Mouse (Mus musculus): ENCODE data around the gene Pakap. TPM values are rescaled to one million over a fixed set of nuclear protein-coding genes. Genes with fewer than 3 reads are reported as not detected.

Gene Pakap
- polyA plus RNA-seq, 1 experiment from 2014 or later = 18.7 TPM

DNA sequence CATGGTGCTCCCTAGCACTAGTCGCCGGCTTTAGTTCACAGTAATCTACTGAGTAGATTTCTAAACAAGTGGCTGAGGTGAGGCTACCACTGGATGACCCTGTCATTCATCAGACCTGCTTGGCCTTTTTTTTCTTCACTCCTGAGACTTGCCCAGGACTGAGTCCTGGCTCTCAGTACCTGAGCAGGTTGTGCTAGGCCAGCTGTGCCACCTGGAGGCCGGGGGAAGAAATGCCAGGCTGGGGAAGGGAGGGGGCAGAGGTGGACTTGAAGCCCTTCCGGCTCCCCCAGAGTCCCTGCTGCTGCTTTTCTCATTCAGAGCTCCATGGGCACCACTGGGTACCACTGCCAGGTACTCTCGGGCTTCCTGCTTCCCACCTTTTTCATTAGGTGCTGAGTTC is 220.7 kb downstream of the Pakap start:
- Histone ChIP-seq H3K4me1 (ENCODE audit: control insufficient read depth, insufficient read depth, low read length) (no peaks in the 10 kb centered on the region), H3K9ac (ENCODE audit: low read depth, low read length) (no peak overlapping the region), H3K4me3 (ENCODE audit: low read length) (no peak overlapping the region), H3K27me3 (ENCODE audit: control insufficient read depth, insufficient read depth, low read length) (peaks cover 4% of the 10 kb centered on the region), H3K36me3 (ENCODE audit: control insufficient read depth, insufficient read depth, low read length) (no peaks in the 10 kb centered on the region), H3K9me3 (ENCODE audit: control insufficient read depth, low read length) (no peaks in the 10 kb centered on the region), H3K4me2 (replicated peaks; ENCODE audit: low read depth, low read length) (no peak overlapping the region), H3K27ac (ENCODE audit: low read depth, low read length) (no peak overlapping the region)
- WGBS = 70% methylated on average over 5 of the region's 5 CpGs
- no peak for ATAC-seq (ENCODE audit: low FRiP score, low TSS enrichment)

DNA sequence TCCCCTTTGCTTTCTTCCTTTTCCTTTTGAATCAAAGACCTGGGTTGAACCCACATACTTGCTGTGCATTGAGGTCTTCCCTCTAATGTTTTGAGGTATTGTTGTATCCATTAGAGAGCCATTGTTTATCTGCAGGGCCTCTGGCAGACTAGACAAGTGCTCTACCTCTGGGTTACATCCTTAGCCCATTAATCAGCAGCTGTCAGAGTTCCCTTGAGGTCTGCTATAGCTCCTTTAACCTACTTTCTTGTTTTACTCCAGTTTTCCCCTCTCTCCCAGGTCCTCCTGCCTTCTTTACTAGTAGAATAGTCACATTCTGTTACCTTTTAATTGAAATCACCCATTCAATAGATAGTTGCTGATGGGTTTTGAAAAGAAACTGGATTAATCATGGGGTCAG is 221.1 kb downstream of the Pakap start:
- H3K4me2 ChIP-seq (replicated peaks; ENCODE audit: low read depth, low read length) = no peak overlapping the region
- no peak for ATAC-seq (ENCODE audit: low FRiP score, low TSS enrichment)
- H3K9ac ChIP-seq (ENCODE audit: low read depth, low read length) = no peak overlapping the region
- no peak overlapping the region for H3K27ac ChIP-seq (ENCODE audit: low read depth, low read length)
- 0 out of 2 replicates have a peak, but pooled peaks cover 2% of the 10 kb centered on the region for H3K4me1 ChIP-seq (ENCODE audit: control insufficient read depth, insufficient read depth, low read length)
- H3K4me3 ChIP-seq (ENCODE audit: low read length) = no peak overlapping the region
- no peaks in the 10 kb centered on the region for H3K9me3 ChIP-seq (ENCODE audit: control insufficient read depth, low read length)
- H3K27me3 ChIP-seq (ENCODE audit: control insufficient read depth, insufficient read depth, low read length) = no peaks in the 10 kb centered on the region
- no peaks in the 10 kb centered on the region for H3K36me3 ChIP-seq (ENCODE audit: control insufficient read depth, insufficient read depth, low read length)

DNA sequence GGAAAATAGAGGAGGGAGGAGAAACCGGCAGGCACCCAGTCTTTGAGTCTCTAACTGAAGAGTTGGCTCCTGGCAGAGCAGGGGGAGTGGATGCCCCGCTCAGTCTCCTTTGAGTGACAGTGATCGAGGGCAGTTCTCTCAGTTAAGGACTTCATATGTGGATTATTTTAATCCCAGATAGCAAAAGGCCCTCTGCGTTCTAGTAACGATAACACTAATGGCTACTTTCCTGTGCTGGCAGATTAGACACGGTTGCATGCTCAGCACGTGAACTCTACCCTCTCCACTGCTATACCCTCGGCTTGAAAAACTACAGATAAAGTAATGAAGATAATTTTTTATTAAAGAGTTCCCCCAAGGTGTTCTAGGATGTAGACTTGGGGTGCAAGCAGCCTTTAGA is 226.0 kb downstream of the Pakap start:
- H3K27ac ChIP-seq (ENCODE audit: low read depth, low read length) = no peak overlapping the region
- WGBS = 57% methylated on average over 8 of the region's 8 CpGs
- H3K4me2 ChIP-seq (replicated peaks; ENCODE audit: low read depth, low read length) = no peak overlapping the region
- ATAC-seq (ENCODE audit: low FRiP score, low TSS enrichment) = no peak
- H3K27me3 ChIP-seq (ENCODE audit: control insufficient read depth, insufficient read depth, low read length) = no peaks in the 10 kb centered on the region
- peaks cover 7% of the 10 kb centered on the region; the same call in 1 of the 2 replicates for H3K4me1 ChIP-seq (ENCODE audit: control insufficient read depth, insufficient read depth, low read length)
- H3K9me3 ChIP-seq (ENCODE audit: control insufficient read depth, low read length) = no peaks in the 10 kb centered on the region
- no peak overlapping the region for H3K9ac ChIP-seq (ENCODE audit: low read depth, low read length)
- H3K36me3 ChIP-seq (ENCODE audit: control insufficient read depth, insufficient read depth, low read length) = no peaks in the 10 kb centered on the region
- no peak overlapping the region for H3K4me3 ChIP-seq (ENCODE audit: low read length)

DNA sequence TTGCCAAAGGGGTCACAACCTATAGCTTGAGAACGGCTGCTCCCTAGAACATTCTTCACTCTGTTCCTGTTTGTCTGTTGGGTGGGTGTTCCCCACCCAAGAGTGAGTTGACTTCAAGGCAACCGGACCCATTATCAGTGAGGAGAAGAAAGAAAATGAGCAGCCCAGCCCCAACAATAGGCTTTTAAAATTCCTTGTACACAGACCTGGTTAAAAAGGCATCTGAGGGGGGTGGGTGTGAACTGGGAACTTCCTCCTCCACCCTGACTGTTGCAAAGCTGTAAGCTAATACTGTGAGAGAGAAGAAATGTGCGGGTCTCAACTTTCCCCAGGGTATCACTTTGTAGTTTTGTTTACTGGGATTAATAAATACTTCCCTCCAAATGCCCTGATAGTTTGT is 226.6 kb downstream of the Pakap start:
- 12% methylated on average over 3 of the region's 3 CpGs for WGBS

DNA sequence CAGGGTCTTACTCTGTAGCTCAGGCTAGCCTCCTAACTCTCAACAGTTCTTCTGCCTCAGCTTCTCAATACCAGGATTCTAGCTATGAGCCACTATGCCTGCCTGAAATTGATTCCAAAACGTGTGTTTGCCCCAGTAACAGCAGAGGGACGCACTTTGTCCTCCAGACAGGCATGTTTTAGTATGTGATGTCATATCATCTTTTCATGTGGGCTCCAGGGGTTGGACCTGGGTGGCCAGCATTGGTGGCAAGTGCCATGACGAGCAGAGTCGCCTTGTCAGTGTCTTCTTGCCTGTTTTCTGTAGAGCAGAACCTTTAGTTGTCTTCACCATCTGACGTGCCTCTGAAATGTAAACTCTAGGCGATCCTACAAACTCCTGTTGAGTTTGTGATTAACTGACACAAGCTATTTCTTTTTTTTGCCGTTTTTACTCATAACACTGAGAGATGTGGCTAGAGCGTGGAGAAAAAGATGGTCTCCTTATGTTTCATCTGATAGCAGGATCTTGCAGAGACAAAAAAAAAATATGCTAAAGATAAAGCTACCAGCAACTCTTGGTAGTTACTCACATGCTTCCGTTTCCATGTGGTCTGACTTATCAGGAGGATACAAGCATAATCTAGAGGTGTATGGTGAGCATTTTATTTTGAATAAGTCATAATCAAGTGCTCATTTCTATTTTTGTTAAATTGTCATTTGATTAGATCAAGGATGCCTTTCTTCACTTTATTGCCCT is 229.7 kb downstream of the Pakap start:
- no peaks in the 10 kb centered on the region for H3K36me3 ChIP-seq (ENCODE audit: control insufficient read depth, insufficient read depth, low read length)

More for the DNA sequence above, 226.6 kb downstream of the Pakap start:
- H3K4me3 ChIP-seq (ENCODE audit: low read length) = no peak overlapping the region
- ATAC-seq (ENCODE audit: low FRiP score, low TSS enrichment) = no peak
- H3K27me3 ChIP-seq (ENCODE audit: control insufficient read depth, insufficient read depth, low read length) = no peaks in the 10 kb centered on the region
- H3K9ac ChIP-seq (ENCODE audit: low read depth, low read length) = no peak overlapping the region
- no peaks in the 10 kb centered on the region for H3K36me3 ChIP-seq (ENCODE audit: control insufficient read depth, insufficient read depth, low read length)
- peaks cover 7% of the 10 kb centered on the region; the same call in 1 of the 2 replicates for H3K4me1 ChIP-seq (ENCODE audit: control insufficient read depth, insufficient read depth, low read length)
- no peak overlapping the region for H3K4me2 ChIP-seq (replicated peaks; ENCODE audit: low read depth, low read length)
- no peaks in the 10 kb centered on the region for H3K9me3 ChIP-seq (ENCODE audit: control insufficient read depth, low read length)
- H3K27ac ChIP-seq (ENCODE audit: low read depth, low read length) = no peak overlapping the region

DNA sequence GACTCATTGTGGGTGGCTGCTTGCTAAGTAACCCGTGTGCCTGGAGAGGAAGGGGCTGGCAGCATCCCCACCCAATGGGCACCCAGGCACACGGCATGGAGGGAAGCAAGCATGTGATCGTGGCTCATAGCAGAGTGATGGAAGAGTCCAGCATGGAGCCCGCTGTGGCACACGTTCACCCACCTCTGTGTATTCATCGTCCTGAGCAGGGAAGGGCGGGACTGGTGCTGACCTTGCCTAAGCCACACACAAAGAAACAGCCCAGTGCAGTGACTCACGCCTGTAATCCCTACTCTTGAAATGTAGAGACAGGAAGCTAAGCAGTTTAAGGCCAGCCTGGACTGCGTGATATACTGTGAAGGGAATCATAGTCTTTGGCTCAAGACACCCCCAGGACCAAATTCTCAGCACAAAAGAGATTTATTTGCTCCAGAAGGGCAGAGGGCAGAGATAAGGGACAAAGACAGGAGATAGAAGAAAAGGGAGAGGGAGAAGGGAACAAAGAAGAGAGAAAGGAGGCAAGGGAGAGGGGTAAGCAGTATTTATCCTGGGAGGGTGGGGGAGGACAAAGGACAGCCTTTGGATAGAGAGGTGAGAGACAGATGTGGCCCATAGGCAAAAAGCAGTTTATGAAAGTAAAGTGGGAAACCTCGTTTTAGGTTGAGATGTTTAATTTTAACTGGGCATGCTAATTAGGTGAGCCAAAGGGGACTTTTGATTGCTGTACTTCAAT is 230.5 kb downstream of the Pakap start:
- H3K4me2 ChIP-seq (replicated peaks; ENCODE audit: low read depth, low read length) = no peak overlapping the region
- H3K4me1 ChIP-seq (ENCODE audit: control insufficient read depth, insufficient read depth, low read length) = peaks cover 7% of the 10 kb centered on the region; the same call in 1 of the 2 replicates
- H3K27ac ChIP-seq (ENCODE audit: low read depth, low read length) = no peak overlapping the region
- no peak overlapping the region for H3K9ac ChIP-seq (ENCODE audit: low read depth, low read length)
- no peaks in the 10 kb centered on the region for H3K36me3 ChIP-seq (ENCODE audit: control insufficient read depth, insufficient read depth, low read length)
- H3K27me3 ChIP-seq (ENCODE audit: control insufficient read depth, insufficient read depth, low read length) = no peaks in the 10 kb centered on the region
- ATAC-seq (ENCODE audit: low FRiP score, low TSS enrichment) = peak; percentile 52; the same call in 1 of the 2 replicates
- 60% methylated on average over 10 of the region's 10 CpGs for WGBS
- H3K4me3 ChIP-seq (ENCODE audit: low read length) = no peak overlapping the region
- H3K9me3 ChIP-seq (ENCODE audit: control insufficient read depth, low read length) = no peaks in the 10 kb centered on the region

More for the DNA sequence above, 229.7 kb downstream of the Pakap start:
- no peak overlapping the region for H3K4me3 ChIP-seq (ENCODE audit: low read length)
- H3K27me3 ChIP-seq (ENCODE audit: control insufficient read depth, insufficient read depth, low read length) = no peaks in the 10 kb centered on the region
- no peak overlapping the region for H3K4me2 ChIP-seq (replicated peaks; ENCODE audit: low read depth, low read length)
- no peak overlapping the region for H3K27ac ChIP-seq (ENCODE audit: low read depth, low read length)
- no peaks in the 10 kb centered on the region for H3K9me3 ChIP-seq (ENCODE audit: control insufficient read depth, low read length)
- H3K4me1 ChIP-seq (ENCODE audit: control insufficient read depth, insufficient read depth, low read length) = peaks cover 7% of the 10 kb centered on the region; the same call in 1 of the 2 replicates
- ATAC-seq (ENCODE audit: low FRiP score, low TSS enrichment) = no peak
- H3K9ac ChIP-seq (ENCODE audit: low read depth, low read length) = no peak overlapping the region
- 81% methylated on average over 9 of the region's 9 CpGs for WGBS

DNA sequence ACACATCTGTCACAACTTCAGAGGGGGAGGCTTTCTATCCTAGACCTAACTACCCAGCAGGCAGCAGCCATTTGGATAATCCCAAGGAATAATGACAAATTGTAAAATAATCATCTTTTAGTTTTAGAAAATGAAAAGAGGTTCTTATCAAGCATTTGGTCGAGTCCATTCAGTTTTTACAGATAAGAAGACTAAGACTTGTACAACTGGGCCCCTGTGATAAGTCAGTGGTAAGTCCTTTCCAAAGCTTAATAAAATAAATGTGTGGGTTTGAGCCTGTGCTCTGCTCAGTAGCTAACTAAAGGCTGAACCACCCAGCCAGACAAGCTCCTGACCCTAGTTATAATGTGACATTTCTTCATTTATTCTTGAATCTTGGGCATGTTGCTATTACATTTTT is 231.3 kb downstream of the Pakap start:
- no peak overlapping the region for H3K9ac ChIP-seq (ENCODE audit: low read depth, low read length)
- ATAC-seq (ENCODE audit: low FRiP score, low TSS enrichment) = no peak
- H3K9me3 ChIP-seq (ENCODE audit: control insufficient read depth, low read length) = no peaks in the 10 kb centered on the region
- H3K27ac ChIP-seq (ENCODE audit: low read depth, low read length) = no peak overlapping the region
- peaks cover 4% of the 10 kb centered on the region; the same call in 1 of the 2 replicates for H3K4me1 ChIP-seq (ENCODE audit: control insufficient read depth, insufficient read depth, low read length)
- H3K27me3 ChIP-seq (ENCODE audit: control insufficient read depth, insufficient read depth, low read length) = no peaks in the 10 kb centered on the region
- 66% methylated on average over 1 of the region's 1 CpGs for WGBS
- H3K4me3 ChIP-seq (ENCODE audit: low read length) = no peak overlapping the region
- H3K4me2 ChIP-seq (replicated peaks; ENCODE audit: low read depth, low read length) = no peak overlapping the region
- H3K36me3 ChIP-seq (ENCODE audit: control insufficient read depth, insufficient read depth, low read length) = no peaks in the 10 kb centered on the region

DNA sequence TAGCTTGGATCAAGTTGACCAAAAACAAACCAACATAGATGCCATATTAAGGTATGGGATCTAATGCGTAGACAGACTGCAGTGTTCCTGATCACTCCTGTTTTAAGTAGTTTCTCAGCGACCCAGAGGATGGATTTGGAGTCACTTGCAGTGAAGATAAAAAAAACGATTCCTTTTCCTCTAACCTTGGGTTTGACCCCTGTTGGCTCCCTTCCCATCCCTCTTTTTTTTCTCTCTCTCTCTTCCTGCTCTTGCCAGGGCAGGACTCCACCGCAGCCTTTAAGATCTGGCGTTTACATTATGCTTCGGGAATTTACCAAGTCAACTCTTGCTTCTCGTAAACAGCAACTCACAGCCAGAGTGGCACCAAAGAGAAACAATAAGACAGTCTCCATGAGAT is 233.3 kb downstream of the Pakap start:
- Histone ChIP-seq H3K4me2 (replicated peaks; ENCODE audit: low read depth, low read length) (no peak overlapping the region), H3K36me3 (ENCODE audit: control insufficient read depth, insufficient read depth, low read length) (no peaks in the 10 kb centered on the region), H3K4me3 (ENCODE audit: low read length) (no peak overlapping the region), H3K4me1 (ENCODE audit: control insufficient read depth, insufficient read depth, low read length) (no peaks in the 10 kb centered on the region), H3K27me3 (ENCODE audit: control insufficient read depth, insufficient read depth, low read length) (no peaks in the 10 kb centered on the region), H3K9me3 (ENCODE audit: control insufficient read depth, low read length) (no peaks in the 10 kb centered on the region), H3K9ac (ENCODE audit: low read depth, low read length) (no peak overlapping the region), H3K27ac (ENCODE audit: low read depth, low read length) (no peak overlapping the region)
- 74% methylated on average over 7 of the region's 7 CpGs for WGBS
- no peak for ATAC-seq (ENCODE audit: low FRiP score, low TSS enrichment)

DNA sequence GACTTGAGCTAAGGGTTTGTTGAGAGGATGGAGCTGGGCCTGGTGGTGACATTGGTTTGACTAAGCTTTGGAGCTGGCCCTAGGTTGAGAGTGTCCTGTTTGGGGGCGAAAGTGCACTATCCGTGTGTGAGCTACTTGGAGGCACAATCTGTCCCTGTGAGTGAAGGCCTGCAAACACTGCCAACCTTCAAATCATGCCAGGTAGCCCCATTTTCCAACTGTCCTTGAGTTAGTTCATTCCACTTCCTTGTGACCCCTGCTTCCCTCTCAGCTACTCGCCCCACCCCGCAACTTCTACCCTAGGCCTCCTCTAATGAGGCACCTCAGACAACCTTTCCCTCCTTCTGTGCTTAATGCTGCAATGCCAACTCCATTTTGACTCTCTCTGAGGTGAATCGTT is 234.0 kb downstream of the Pakap start:
- Histone ChIP-seq H3K4me3 (ENCODE audit: low read length) (no peak overlapping the region), H3K27ac (ENCODE audit: low read depth, low read length) (no peak overlapping the region), H3K9ac (ENCODE audit: low read depth, low read length) (no peak overlapping the region), H3K36me3 (ENCODE audit: control insufficient read depth, insufficient read depth, low read length) (no peaks in the 10 kb centered on the region), H3K27me3 (ENCODE audit: control insufficient read depth, insufficient read depth, low read length) (no peaks in the 10 kb centered on the region), H3K4me2 (replicated peaks; ENCODE audit: low read depth, low read length) (no peak overlapping the region), H3K9me3 (ENCODE audit: control insufficient read depth, low read length) (no peaks in the 10 kb centered on the region), H3K4me1 (ENCODE audit: control insufficient read depth, insufficient read depth, low read length) (no peaks in the 10 kb centered on the region)
- no peak for ATAC-seq (ENCODE audit: low FRiP score, low TSS enrichment)
- WGBS = 90% methylated on average over 5 of the region's 5 CpGs

All from kidney, embryonic 14.5 days (tissue).